21 mouse cellular contexts compared by ENCODE assay signal in genomic region chr19:60586652-60587051, GRCm38 (mm10). TPM values are rescaled to one million over a fixed set of nuclear protein-coding genes. Genes with fewer than 3 reads are reported as not detected.
DNase-seq lines count a peak whose midpoint lies in the region; ATAC-seq and TF ChIP-seq lines count a peak whose summit lies in the region.
"Had no signal": no experiment of that assay in that cellular context is flagged by ENCODE, and none has a peak within 500 bp of the region (broad histone marks: within the 10 kb centered on the region; RNA-seq: fewer than 3 reads in every experiment).

No protein-coding gene starts in this region.

- no peak overlapping the region for H3K4me3 ChIP-seq in kidney, postnatal 0 days (replicated peaks; ENCODE audit: low read depth, low read length)
- H3K4me3 ChIP-seq in lung, embryonic 14.5 days (ENCODE audit: low read depth, low read length) = no peak overlapping the region
- H3K4me3 ChIP-seq in ES-Bruce4 (ENCODE audit: low read depth, low read length) = no peak overlapping the region
- H3K4me3 ChIP-seq: embryonic facial prominence, embryonic 13.5 days; forebrain, embryonic 12.5 days; gastrocnemius, adult 2 months; heart, embryonic 12.5 days; hindbrain, embryonic 10.5 days; hindbrain, embryonic 15.5 days had no signal

- no peak overlapping the region for H3K9ac ChIP-seq in kidney, postnatal 0 days (ENCODE audit: low read depth, low read length)
- no peak overlapping the region for H3K9ac ChIP-seq in lung, embryonic 14.5 days
- H3K9ac ChIP-seq in ES-Bruce4 (ENCODE audit: low read depth, poor library complexity, severe bottlenecking) = no peak overlapping the region
- H3K9ac ChIP-seq: embryonic facial prominence, embryonic 13.5 days; forebrain, embryonic 12.5 days; heart, embryonic 12.5 days; hindbrain, embryonic 15.5 days had no signal

- H3K27me3 ChIP-seq in kidney, postnatal 0 days (ENCODE audit: insufficient read depth, low read length) = no peaks in the 10 kb centered on the region
- no peaks in the 10 kb centered on the region for H3K27me3 ChIP-seq in lung, embryonic 14.5 days (ENCODE audit: insufficient read depth, low read length)
- no peaks in the 10 kb centered on the region for H3K27me3 ChIP-seq in ES-Bruce4 (ENCODE audit: control insufficient read depth, insufficient read depth, low read length, poor library complexity, severe bottlenecking)
- H3K27me3 ChIP-seq: embryonic facial prominence, embryonic 13.5 days; forebrain, embryonic 12.5 days; heart, embryonic 12.5 days; hindbrain, embryonic 15.5 days had no signal

- WGBS in kidney, postnatal 0 days = 63% methylated on average over 5 of the region's 5 CpGs
- 61% methylated on average over 5 of the region's 5 CpGs for WGBS in lung, embryonic 14.5 days

- H3K4me1 ChIP-seq in kidney, postnatal 0 days (replicated peaks; ENCODE audit: insufficient read depth, low read length) = no peaks in the 10 kb centered on the region; the same call in 1 of the 2 replicates
- no peaks in the 10 kb centered on the region for H3K4me1 ChIP-seq in lung, embryonic 14.5 days (ENCODE audit: insufficient read depth)
- H3K4me1 ChIP-seq in ES-Bruce4 (ENCODE audit: control insufficient read depth, insufficient read depth, low read length) = no peaks in the 10 kb centered on the region
- H3K4me1 ChIP-seq: embryonic facial prominence, embryonic 13.5 days; forebrain, embryonic 12.5 days; heart, embryonic 12.5 days; hindbrain, embryonic 10.5 days; hindbrain, embryonic 15.5 days had no signal

- TF ChIP-seq POLR2A in ES-Bruce4 (IDR thresholded peaks at IDR 0.05; ENCODE audit: insufficient read depth, low read length) = no peak

- no peak overlapping the region for H3K27ac ChIP-seq in kidney, postnatal 0 days
- H3K27ac ChIP-seq in lung, embryonic 14.5 days (ENCODE audit: low read depth) = no peak overlapping the region
- no peak overlapping the region for H3K27ac ChIP-seq in ES-Bruce4 (ENCODE audit: insufficient read depth, low read length)
- H3K27ac ChIP-seq: embryonic facial prominence, embryonic 13.5 days; forebrain, embryonic 12.5 days; gastrocnemius, adult 2 months; hindbrain, embryonic 10.5 days; hindbrain, embryonic 15.5 days had no signal

- no peak for ATAC-seq in kidney, postnatal 0 days (replicated peaks; ENCODE audit: low FRiP score, low read depth)
- no peak for ATAC-seq in lung, embryonic 14.5 days (ENCODE audit: insufficient read depth)
- ATAC-seq: inflammation-experienced regulatory T-cells, adult 6 months had no signal

- peak; percentile 42 for TF ChIP-seq CTCF in kidney, postnatal 0 days (IDR thresholded peaks at IDR 0.05; ENCODE audit: low read depth)
- peak; percentile 23; the same call in 1 of the 2 replicates for TF ChIP-seq CTCF in lung, embryonic 14.5 days (IDR thresholded peaks at IDR 0.05; ENCODE audit: low read depth)
- TF ChIP-seq CTCF in ES-Bruce4 (IDR thresholded peaks at IDR 0.05; ENCODE audit: low read depth, low read length) = peak; percentile 1

- no peak for TF ChIP-seq EP300 in ES-Bruce4 (IDR thresholded peaks at IDR 0.05; ENCODE audit: insufficient read depth, low read depth, low read length)

- peak; percentile 27 for DNase-seq in heart, adult 11 months
- no peak for DNase-seq in heart, adult 18-20 months
- no peak for DNase-seq in kidney, postnatal 0 days (ENCODE audit: low spot score)
- DNase-seq in kidney, adult 18-20 months = no peak
- DNase-seq in lung, embryonic 14.5 days = no peak
- no peak for DNase-seq in lung, postnatal 10 days
- no peak for DNase-seq in embryo, embryonic 10 days (ENCODE audit: low spot score)
- DNase-seq: adrenal gland, postnatal 10 days; cerebellum, adult 11 months; cerebellum, adult 8-10 months; cerebellum, postnatal 14 days; gastrocnemius, adult 2 months; gastrocnemius, postnatal 25 days had no signal

- H3K4me2 ChIP-seq in kidney, postnatal 0 days (ENCODE audit: low read length) = no peak overlapping the region
- no peak overlapping the region for H3K4me2 ChIP-seq in lung, embryonic 14.5 days
- H3K4me2 ChIP-seq: embryonic facial prominence, embryonic 13.5 days; forebrain, embryonic 12.5 days; heart, embryonic 12.5 days; hindbrain, embryonic 15.5 days had no signal

- H3K9me3 ChIP-seq in kidney, postnatal 0 days (replicated peaks; ENCODE audit: low read length) = no peaks in the 10 kb centered on the region
- H3K9me3 ChIP-seq in lung, embryonic 14.5 days (ENCODE audit: low read depth, low read length) = no peaks in the 10 kb centered on the region
- H3K9me3 ChIP-seq in ES-Bruce4 (replicated peaks; ENCODE audit: control insufficient read depth, insufficient read depth, low read length, poor library complexity, severe bottlenecking) = no peaks in the 10 kb centered on the region
- H3K9me3 ChIP-seq: embryonic facial prominence, embryonic 13.5 days; forebrain, embryonic 12.5 days; G1E; heart, embryonic 12.5 days; hindbrain, embryonic 10.5 days; hindbrain, embryonic 15.5 days had no signal

- no peaks in the 10 kb centered on the region for H3K36me3 ChIP-seq in kidney, postnatal 0 days (ENCODE audit: insufficient read depth, low read length)
- no peaks in the 10 kb centered on the region for H3K36me3 ChIP-seq in lung, embryonic 14.5 days (ENCODE audit: insufficient read depth)
- H3K36me3 ChIP-seq in ES-Bruce4 (ENCODE audit: control insufficient read depth, insufficient read depth, low read length, poor library complexity, severe bottlenecking) = no peaks in the 10 kb centered on the region
- H3K36me3 ChIP-seq: embryonic facial prominence, embryonic 13.5 days; forebrain, embryonic 12.5 days; G1E; heart, embryonic 12.5 days; hindbrain, embryonic 10.5 days; hindbrain, embryonic 15.5 days had no signal

RNA-seq across cellular contexts. Expression of gene Cacul1, which starts 5.8 kb away (rescaled TPM):
- 10 to 100 TPM; 29.3 to 30.1 TPM for total RNA-seq in heart, adult 18-20 months (2021)
- 17.8 and 20.0 TPM in 2 replicates for polyA plus RNA-seq in kidney, postnatal 0 days (2015; fragmentation: Nextera tagmentation; extraction: Ambion mirVana)
- 29.3 and 30.8 TPM in 2 replicates for polyA plus RNA-seq in lung, embryonic 14.5 days (2014; fragmentation: Nextera tagmentation; extraction: Ambion mirVana)
- polyA plus RNA-seq in ES-Bruce4 (2011; ENCODE audit: insufficient read depth, insufficient read length, low read depth, missing spikeins) = 60.4 and 62.1 TPM in 2 replicates
